Mouse (Mus musculus) midbrain, embryonic 12.5 days (tissue): ENCODE results near the gene Asb6. TPM values are rescaled to one million over a fixed set of nuclear protein-coding genes. Genes with fewer than 3 reads are reported as not detected.

Experiments
- ATAC-seq: fragments of 200-750 bp; cut with Nextera tagmentation; 2 replicates; pipeline ENCODE4 v1.8.0; 2017; ENCODE audit warnings: low read depth, moderate TSS enrichment, moderate library complexity; ENCODE audit not compliant: low FRiP score
- H3K27ac ChIP-seq: fragments of 300-500 bp; sonication (generic); replicated peaks from 2 replicates; pipeline ENCODE4 v1.5.1; 2016; ENCODE audit warnings: mild to moderate bottlenecking
- H3K27me3 ChIP-seq: fragments of 300-500 bp; sonication (generic); 2 replicates; pipeline ENCODE4 v1.6.1; 2016; ENCODE audit warnings: mild to moderate bottlenecking
- H3K36me3 ChIP-seq: fragments of 300-500 bp; sonication (generic); 2 replicates; pipeline ENCODE4 v1.6.1; 2016
- H3K4me1 ChIP-seq: fragments of 300-500 bp; sonication (generic); 2 replicates; pipeline ENCODE4 v1.6.1; 2016
- H3K4me2 ChIP-seq: fragments of 300-500 bp; sonication (generic); replicated peaks from 2 replicates; pipeline ENCODE4 v1.6.1; 2016; ENCODE audit warnings: mild to moderate bottlenecking, moderate library complexity
- H3K4me3 ChIP-seq: fragments of 300-500 bp; sonication (generic); 2 replicates; pipeline ENCODE4 v1.5.1; 2016; ENCODE audit warnings: mild to moderate bottlenecking
- H3K9ac ChIP-seq: fragments of 300-500 bp; sonication (generic); replicated peaks from 2 replicates; pipeline ENCODE4 v1.6.1; 2016; ENCODE audit warnings: mild to moderate bottlenecking, moderate library complexity
- H3K9me3 ChIP-seq: fragments of 300-500 bp; sonication (generic); 2 replicates; pipeline ENCODE4 v1.6.1; 2016; ENCODE audit warnings: mild to moderate bottlenecking
- WGBS: fragments of 180-500 bp; shearing (Covaris S2); methylation state at CpG from one replicate; pipeline ENCODE4 v1.1.7; 2016; 5-methylcytosine and 5-hydroxymethylcytosine counted together
- polyA plus RNA-seq: library from polyadenylated mRNA; unstranded; fragments of >200 nt; fragmentation: Nextera tagmentation; extraction: Ambion mirVana; gene quantifications from 2 replicates; pipeline ENCODE4 v1.2.1, GENCODE M21; 2016

Asb6 gene
- 40.3 and 41.0 TPM in 2 replicates for polyA plus RNA-seq

DNA sequence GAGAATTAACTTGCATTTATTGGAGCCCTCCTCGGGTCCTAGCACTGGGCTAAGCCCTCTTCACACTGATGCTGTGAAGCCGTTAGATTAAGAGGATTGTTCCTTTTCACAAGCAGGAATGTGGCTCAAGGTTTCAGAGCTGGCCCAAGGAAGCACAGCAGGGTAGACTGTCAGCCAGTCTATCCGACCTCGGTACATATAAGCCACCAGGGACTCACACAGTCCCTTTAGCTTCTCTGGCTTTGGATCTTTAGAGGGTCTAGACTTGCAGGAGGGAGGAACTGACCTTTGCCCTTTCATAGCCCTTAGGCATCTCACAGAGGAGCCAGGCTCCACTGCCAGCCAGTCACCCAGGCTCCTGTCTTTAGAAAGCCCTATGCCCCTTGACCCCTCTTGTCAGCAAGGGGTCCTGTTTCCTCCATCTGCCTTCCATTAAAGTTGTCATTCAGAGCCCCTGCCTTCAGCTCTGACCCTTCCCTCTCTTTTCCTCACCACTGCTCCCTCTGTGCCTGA, at the start of gene Asb6:
TSS of gene Asb6 (minus strand) at position 51 of the 513 bp plus-strand sequence.
- ATAC-seq, result no peak
- Histone ChIP-seq H3K27me3 (no peaks in the 10 kb centered on the region), H3K36me3 (peaks cover 12% of the 10 kb centered on the region), H3K27ac (no peak within 1 kb of the TSS), H3K4me3 (no peak within 1 kb of the TSS), H3K9ac (no peak within 1 kb of the TSS), H3K9me3 (no peaks in the 10 kb centered on the region), H3K4me2 (no peak within 1 kb of the TSS), H3K4me1 (peaks cover 16% of the 10 kb centered on the region)
- 12% methylated on average over 4 of the region's 4 CpGs for WGBS

DNA sequence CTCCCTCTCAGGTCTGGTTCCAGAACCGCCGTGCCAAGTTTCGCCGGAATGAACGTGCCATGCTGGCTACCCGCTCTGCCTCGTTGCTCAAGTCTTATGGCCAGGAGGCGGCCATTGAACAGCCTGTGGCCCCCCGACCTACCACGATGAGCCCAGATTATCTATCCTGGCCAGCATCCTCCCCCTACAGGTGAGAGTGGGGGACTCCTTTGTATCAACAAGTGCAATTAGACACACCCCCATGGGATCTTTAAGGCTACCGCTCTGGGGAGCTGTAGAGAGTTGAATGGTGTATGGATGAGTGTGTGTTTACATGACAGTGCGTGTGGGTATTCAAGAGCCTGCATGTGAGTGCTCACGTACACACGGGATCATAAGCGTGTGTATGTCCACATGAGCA, 49.3 kb upstream of the Asb6 start:
- 92% methylated on average over 15 of the region's 15 CpGs for WGBS
- Histone ChIP-seq H3K4me1 (peaks cover 3% of the 10 kb centered on the region; the same call in 1 of the 2 replicates), H3K4me2 (no peak overlapping the region), H3K27me3 (no peaks in the 10 kb centered on the region), H3K9ac (no peak overlapping the region), H3K36me3 (no peaks in the 10 kb centered on the region), H3K4me3 (no peak overlapping the region), H3K27ac (no peak overlapping the region), H3K9me3 (no peaks in the 10 kb centered on the region)
- ATAC-seq, result no peak

DNA sequence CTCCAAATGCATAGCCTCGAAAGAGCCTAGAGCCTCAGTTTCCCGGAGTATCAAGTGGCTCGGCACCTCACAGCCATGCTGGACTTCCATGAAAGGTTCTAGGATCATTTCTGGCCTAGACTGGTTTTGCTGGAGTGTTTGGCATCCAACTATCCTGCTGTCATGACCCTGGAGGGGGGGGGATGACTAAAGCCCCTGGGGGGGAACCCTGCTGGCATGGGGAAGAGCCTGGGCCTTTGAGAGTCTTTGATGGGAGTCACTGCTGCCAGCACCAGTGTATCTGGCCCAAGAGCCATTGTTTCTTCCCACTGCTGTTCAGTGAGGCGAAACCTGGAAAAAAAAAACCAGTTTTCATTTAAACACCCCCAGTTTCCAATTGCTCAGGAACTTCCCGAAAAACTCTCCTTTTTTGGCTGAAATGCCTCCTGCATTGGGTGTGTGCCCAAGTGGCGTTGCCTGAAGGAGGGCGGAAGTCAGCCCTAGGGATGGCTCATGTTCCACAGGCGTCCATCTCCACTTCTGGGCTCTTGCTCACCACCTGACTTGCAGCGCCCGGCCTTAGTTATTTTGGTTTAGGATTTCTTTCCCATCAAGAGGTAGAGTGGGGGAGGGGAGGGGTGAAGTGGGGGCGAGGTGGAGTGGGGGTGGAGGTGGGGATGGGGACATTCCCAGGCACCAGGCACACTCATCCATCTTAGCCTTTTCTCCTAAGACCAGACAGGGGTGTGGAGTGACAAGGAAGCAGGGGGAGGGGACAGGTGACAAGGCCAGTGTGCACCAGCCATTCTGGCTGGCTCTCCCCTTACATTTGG, 45.7 kb upstream of the Asb6 start:
- ATAC-seq, result no peak
- Histone ChIP-seq H3K27ac (no peak overlapping the region), H3K4me1 (peaks cover 6% of the 10 kb centered on the region; the same call in 1 of the 2 replicates), H3K9ac (no peak overlapping the region), H3K4me3 (no peak overlapping the region), H3K9me3 (no peaks in the 10 kb centered on the region), H3K36me3 (no peaks in the 10 kb centered on the region), H3K4me2 (no peak overlapping the region), H3K27me3 (no peaks in the 10 kb centered on the region)
- WGBS, result 50% methylated on average over 11 of the region's 11 CpGs

DNA sequence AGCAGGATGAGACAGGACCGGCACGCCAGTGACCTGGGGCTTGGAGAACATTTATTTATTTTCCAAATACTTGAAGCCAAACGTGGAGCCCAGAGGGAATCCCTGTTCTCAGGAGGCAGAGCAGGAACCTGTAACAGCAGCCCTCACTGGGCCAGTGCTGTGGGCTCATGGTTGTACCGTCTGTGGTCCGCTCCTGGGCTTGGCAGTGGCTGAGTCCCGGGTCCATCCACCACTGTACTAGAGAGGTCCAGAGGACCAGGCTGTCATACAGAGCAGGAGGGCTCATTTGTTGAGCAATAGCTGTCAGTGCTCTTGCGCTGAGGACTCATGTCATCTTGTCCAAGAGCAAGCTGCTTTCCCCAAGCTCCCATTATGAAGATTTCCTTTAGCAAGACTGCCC, 45.0 kb upstream of the Asb6 start:
- no peaks in the 10 kb centered on the region for H3K9me3 ChIP-seq
- peaks cover 6% of the 10 kb centered on the region; the same call in 1 of the 2 replicates for H3K4me1 ChIP-seq
- H3K4me2 ChIP-seq, result no peak overlapping the region
- 79% methylated on average over 7 of the region's 7 CpGs for WGBS
- H3K36me3 ChIP-seq, result no peaks in the 10 kb centered on the region
- H3K9ac ChIP-seq, result no peak overlapping the region
- no peak overlapping the region for H3K4me3 ChIP-seq
- no peak for ATAC-seq
- H3K27ac ChIP-seq, result no peak overlapping the region
- no peaks in the 10 kb centered on the region for H3K27me3 ChIP-seq

DNA sequence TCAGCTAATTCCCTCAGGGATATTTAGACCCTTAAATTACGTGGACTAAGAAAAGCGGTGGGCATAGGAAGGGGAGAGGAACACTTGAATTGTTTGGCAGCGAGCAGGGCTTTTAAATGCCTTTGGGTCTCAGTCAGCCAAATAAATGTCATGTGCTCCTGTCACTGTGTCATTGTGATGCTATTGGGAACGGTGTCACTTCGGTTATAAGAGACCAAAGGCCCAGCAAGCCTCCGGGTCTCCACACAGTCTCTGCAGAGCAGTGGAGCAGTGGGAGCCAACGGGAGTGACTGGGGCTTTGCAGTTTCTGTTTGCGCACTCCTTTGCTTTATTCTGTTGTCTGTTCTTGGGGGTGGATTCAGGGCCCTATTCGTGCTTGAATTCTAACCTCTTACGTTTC, 44.3 kb upstream of the Asb6 start:
- Histone ChIP-seq H3K4me1 (peaks cover 6% of the 10 kb centered on the region; the same call in 1 of the 2 replicates), H3K36me3 (no peaks in the 10 kb centered on the region), H3K9me3 (no peaks in the 10 kb centered on the region), H3K27me3 (no peaks in the 10 kb centered on the region), H3K27ac (no peak overlapping the region), H3K9ac (no peak overlapping the region), H3K4me3 (no peak overlapping the region), H3K4me2 (no peak overlapping the region)
- WGBS, result 34% methylated on average over 10 of the region's 10 CpGs
- no peak for ATAC-seq

DNA sequence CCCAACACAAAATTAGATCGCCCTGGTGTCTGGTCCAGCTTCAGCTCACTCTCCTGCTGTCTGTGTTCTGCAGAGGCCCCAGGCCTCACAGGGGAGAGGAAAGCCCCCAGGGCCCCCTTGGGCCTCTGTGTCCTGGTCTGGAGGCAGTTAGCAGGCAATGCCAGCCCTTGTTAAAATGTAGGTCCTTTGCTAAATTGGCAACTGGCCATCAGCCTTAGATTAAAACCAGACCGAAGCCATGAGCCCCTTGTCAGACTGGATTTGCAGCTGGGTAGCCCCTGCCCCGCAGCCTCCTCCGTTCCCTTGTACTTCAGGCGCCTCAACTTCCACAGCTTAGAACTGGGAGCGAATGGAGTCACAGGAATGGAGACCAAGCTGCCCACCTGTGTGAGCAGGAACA, 42.5 kb upstream of the Asb6 start:
- Histone ChIP-seq H3K27ac (no peak overlapping the region), H3K9ac (no peak overlapping the region), H3K27me3 (no peaks in the 10 kb centered on the region), H3K4me1 (peaks cover 6% of the 10 kb centered on the region; the same call in 1 of the 2 replicates), H3K9me3 (no peaks in the 10 kb centered on the region), H3K36me3 (no peaks in the 10 kb centered on the region), H3K4me3 (no peak overlapping the region), H3K4me2 (no peak overlapping the region)
- 83% methylated on average over 6 of the region's 6 CpGs for WGBS
- ATAC-seq, result no peak

DNA sequence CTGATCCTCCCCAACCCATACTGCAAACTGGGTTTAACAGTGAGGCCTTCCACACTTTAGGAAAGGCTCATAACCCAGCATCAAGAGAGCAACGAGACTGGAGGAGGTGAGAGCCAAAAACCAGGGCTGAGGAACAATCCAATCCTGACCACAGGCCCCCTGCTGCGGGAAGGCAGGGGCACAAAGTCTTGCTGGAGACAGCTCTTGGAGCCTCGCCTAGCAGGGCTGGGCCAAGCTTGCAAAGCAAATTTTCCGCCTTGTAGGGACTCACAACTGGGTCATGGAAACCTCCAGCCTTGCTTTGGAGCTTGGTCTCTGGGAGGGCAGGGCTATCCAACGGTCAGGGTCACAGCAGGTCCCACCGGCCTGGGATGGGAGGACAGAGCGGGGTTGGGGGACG, 40.7 kb upstream of the Asb6 start:
- Histone ChIP-seq H3K9ac (no peak overlapping the region), H3K4me2 (no peak overlapping the region), H3K4me1 (0 out of 2 replicates have a peak, but pooled peaks cover 2% of the 10 kb centered on the region), H3K27ac (no peak overlapping the region), H3K4me3 (no peak overlapping the region), H3K27me3 (peaks cover 9% of the 10 kb centered on the region; the same call in 1 of the 2 replicates), H3K9me3 (no peaks in the 10 kb centered on the region), H3K36me3 (no peaks in the 10 kb centered on the region)
- no peak for ATAC-seq
- 74% methylated on average over 8 of the region's 8 CpGs for WGBS

DNA sequence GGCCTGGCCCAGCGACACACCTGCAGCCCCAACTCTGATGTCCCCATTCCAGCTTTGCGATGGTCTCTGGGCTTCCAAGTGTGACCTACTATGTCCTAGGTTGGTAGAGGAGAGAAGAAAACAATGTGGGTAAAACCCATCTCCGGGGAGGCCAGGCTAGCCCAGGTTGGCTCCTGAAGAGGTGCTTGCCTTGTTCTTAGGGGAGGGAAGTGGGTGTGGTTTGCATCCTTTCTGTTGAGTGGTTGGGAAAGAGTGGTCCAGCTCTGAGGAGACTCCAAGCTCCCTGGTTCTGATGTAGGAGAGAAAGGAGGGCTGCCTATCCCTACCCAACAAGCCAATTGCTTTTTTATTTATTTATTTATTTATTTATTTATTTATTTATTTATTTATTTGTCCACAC, 35.3 kb upstream of the Asb6 start:
- ATAC-seq, result no peak
- peaks cover 33% of the 10 kb centered on the region for H3K27me3 ChIP-seq
- H3K9ac ChIP-seq, result peak overlapping the region; percentile 43; the same call in 1 of the 2 replicates
- no peaks in the 10 kb centered on the region for H3K36me3 ChIP-seq
- 52% methylated on average over 3 of the region's 3 CpGs for WGBS
- H3K4me1 ChIP-seq, result peaks cover 7% of the 10 kb centered on the region; the same call in 1 of the 2 replicates
- H3K4me2 ChIP-seq, result peak overlapping the region; percentile 53; the same call in 1 of the 2 replicates
- no peak overlapping the region for H3K27ac ChIP-seq
- no peak overlapping the region for H3K4me3 ChIP-seq
- no peaks in the 10 kb centered on the region for H3K9me3 ChIP-seq

DNA sequence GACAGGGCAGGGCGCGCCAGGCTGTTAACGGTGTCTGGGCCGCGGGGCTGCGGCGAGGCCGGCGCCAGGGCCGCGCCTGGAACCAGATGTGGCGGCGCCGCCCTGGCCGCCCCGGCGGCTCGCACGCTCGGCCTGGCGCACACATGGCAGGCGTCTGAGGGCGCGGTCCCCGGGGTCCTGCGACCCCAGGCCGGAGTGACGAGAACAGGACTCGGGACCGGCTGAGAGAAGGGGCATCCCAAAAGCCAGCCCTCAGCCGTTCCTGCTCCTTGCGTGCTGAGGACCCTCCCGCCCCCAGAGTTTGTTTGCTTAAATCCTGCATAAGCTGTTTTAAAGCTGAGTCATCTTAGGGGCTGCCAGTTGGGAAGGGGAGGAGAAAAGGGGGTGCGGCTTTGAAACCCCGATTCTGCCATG, 34.8 kb upstream of the Asb6 start:
- Histone ChIP-seq H3K27ac (no peak overlapping the region), H3K9ac (peak overlapping the region; percentile 43; the same call in 1 of the 2 replicates), H3K36me3 (no peaks in the 10 kb centered on the region), H3K4me1 (peaks cover 7% of the 10 kb centered on the region; the same call in 1 of the 2 replicates), H3K4me2 (peak overlapping the region; percentile 53), H3K9me3 (no peaks in the 10 kb centered on the region), H3K4me3 (peak overlapping the region; percentile 31), H3K27me3 (peaks cover 33% of the 10 kb centered on the region)
- 3% methylated on average over 34 of the region's 35 CpGs for WGBS
- ATAC-seq, result no peak

DNA sequence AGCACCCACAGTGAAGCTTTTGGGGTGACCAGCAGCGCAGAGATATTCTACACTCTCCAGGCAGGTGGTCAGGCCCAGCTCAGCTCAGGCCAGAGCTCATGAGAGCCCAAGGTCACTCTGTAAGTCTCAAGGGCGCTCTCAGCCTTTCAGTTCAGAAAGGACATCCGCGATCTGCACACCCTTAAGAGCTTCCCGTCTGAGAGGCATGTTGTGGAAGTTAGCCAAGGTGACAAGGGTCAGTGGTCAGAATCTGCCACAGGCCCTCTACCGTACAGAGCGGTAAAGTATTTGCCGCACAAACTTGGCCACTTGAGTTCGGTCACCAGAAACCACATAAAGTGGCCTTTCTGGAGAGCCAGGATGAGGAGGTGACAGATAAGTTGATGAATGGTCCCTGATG, 33.4 kb upstream of the Asb6 start:
- Histone ChIP-seq H3K9ac (no peak overlapping the region), H3K4me3 (no peak overlapping the region), H3K4me2 (no peak overlapping the region), H3K27ac (no peak overlapping the region), H3K9me3 (no peaks in the 10 kb centered on the region), H3K27me3 (peaks cover 33% of the 10 kb centered on the region), H3K36me3 (no peaks in the 10 kb centered on the region), H3K4me1 (peaks cover 7% of the 10 kb centered on the region; the same call in 1 of the 2 replicates)
- ATAC-seq, result no peak
- 84% methylated on average over 9 of the region's 9 CpGs for WGBS

DNA sequence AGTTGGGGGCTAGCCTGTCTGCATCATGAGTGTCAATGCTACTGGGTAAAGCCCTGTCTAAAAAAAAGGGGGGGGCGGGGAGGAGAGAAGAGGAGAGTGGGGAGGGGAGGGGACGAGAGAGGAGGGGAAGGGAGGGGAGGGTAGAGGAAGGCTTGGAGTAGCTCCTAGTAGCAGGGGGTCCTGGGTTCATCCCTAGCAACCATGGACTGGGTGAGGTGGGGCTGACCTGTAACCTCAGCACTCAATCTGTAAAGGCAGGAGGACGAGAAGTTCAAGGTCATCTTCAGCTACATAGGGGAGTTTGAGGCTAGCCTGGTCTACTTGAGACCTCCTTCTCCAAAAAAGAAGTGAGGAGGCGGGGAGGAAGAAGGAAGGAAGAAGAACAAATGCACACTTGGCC, 31.9 kb upstream of the Asb6 start:
- H3K4me3 ChIP-seq, result no peak overlapping the region
- no peak for ATAC-seq
- no peak overlapping the region for H3K9ac ChIP-seq
- H3K36me3 ChIP-seq, result no peaks in the 10 kb centered on the region
- peaks cover 38% of the 10 kb centered on the region for H3K27me3 ChIP-seq
- WGBS, result 66% methylated on average over 3 of the region's 4 CpGs
- no peaks in the 10 kb centered on the region for H3K9me3 ChIP-seq
- H3K27ac ChIP-seq, result no peak overlapping the region
- H3K4me1 ChIP-seq, result peaks cover 7% of the 10 kb centered on the region; the same call in 1 of the 2 replicates
- no peak overlapping the region for H3K4me2 ChIP-seq

DNA sequence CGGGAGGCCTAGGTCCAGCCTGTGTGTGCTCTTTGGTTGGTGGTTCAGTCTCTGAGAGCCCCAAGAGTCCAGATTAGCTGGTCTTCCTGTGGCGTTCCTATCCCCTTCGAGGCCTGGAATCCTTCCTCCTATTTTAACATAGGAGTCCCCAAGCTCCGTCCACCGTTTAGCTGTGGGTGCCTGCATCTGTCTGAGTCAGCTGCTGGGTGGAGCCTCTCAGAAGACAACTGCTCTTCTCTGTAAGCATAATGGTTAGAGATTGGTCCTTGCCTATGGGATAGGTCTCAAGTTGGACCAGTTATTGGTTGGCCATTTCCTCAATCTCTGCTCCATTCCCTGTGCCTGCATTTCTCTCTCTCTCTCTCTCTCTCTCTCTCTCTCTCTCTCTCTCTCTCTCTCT, 29.6 kb upstream of the Asb6 start:
- Histone ChIP-seq H3K36me3 (no peaks in the 10 kb centered on the region), H3K4me3 (no peak overlapping the region), H3K4me1 (peaks cover 4% of the 10 kb centered on the region), H3K4me2 (no peak overlapping the region), H3K9ac (no peak overlapping the region), H3K27me3 (peaks cover 21% of the 10 kb centered on the region), H3K9me3 (no peaks in the 10 kb centered on the region), H3K27ac (no peak overlapping the region)
- no peak for ATAC-seq
- WGBS, result 84% methylated on average over 5 of the region's 5 CpGs
